Mouse (Mus musculus) C2C12 (cell line): ENCODE measurements at regions not wholly inside any gene's neighbourhood (a gene's known extent, or its start where the extent isn't known, plus 50 kb on each side); places are given as distances from the start of the nearest gene placed in this dataset.

ENCODE experiments used
- H3K27me3 ChIP-seq: one replicate; pipeline ENCODE4 v1.6.1; 2011; ENCODE audit not compliant: control insufficient read depth, insufficient read depth, insufficient read length
- H3K36me3 ChIP-seq: one replicate; pipeline ENCODE4 v1.6.1; 2011; ENCODE audit not compliant: control insufficient read depth, insufficient read depth
- H3K4me3 ChIP-seq: one replicate; pipeline ENCODE4 v1.5.1; 2011; ENCODE audit warnings: mild to moderate bottlenecking, control low read depth; ENCODE audit not compliant: poor library complexity, insufficient read depth, severe bottlenecking
- H3K79me2 ChIP-seq: one replicate; pipeline ENCODE4 v1.6.1; 2011; ENCODE audit not compliant: control insufficient read depth, insufficient read depth
- H3K79me3 ChIP-seq: one replicate; pipeline ENCODE4 v1.6.1; 2011; ENCODE audit warnings: low read depth, control low read depth
- H3ac ChIP-seq: one replicate; pipeline ENCODE3; 2011; ENCODE audit warnings: low read depth; ENCODE audit not compliant: control insufficient read depth, insufficient read length
- CEBPB ChIP-seq: IDR thresholded peaks from one replicate; pipeline ENCODE4 v1.6.1; 2011; ENCODE audit warnings: low read depth, mild to moderate bottlenecking, control low read depth, moderate library complexity
- CTCF ChIP-seq: IDR thresholded peaks from one replicate; pipeline ENCODE4 v1.5.1; 2011; ENCODE audit not compliant: control insufficient read depth, insufficient read depth, insufficient read length
- FOSL1 ChIP-seq: IDR thresholded peaks from one replicate; pipeline ENCODE4 v1.8.0; 2011; ENCODE audit warnings: mild to moderate bottlenecking, low read length; ENCODE audit not compliant: poor library complexity, insufficient read depth, severe bottlenecking
- MAX ChIP-seq: IDR thresholded peaks from one replicate; pipeline ENCODE4 v1.6.1; 2011; ENCODE audit warnings: mild to moderate bottlenecking, control low read depth
- MYOD1 ChIP-seq: IDR thresholded peaks from one replicate; pipeline ENCODE4 v1.6.1; 2011; ENCODE audit warnings: low read depth; ENCODE audit not compliant: control insufficient read depth, insufficient read length
- MYOG ChIP-seq: IDR thresholded peaks from one replicate; pipeline ENCODE4 v1.6.1; 2011; ENCODE audit not compliant: control insufficient read depth, insufficient read length; ENCODE audit errors: extremely low read depth
- USF1 ChIP-seq: IDR thresholded peaks from one replicate; pipeline ENCODE4 v1.6.1; 2011; ENCODE audit warnings: low read depth, mild to moderate bottlenecking, control low read depth, moderate library complexity

DNA sequence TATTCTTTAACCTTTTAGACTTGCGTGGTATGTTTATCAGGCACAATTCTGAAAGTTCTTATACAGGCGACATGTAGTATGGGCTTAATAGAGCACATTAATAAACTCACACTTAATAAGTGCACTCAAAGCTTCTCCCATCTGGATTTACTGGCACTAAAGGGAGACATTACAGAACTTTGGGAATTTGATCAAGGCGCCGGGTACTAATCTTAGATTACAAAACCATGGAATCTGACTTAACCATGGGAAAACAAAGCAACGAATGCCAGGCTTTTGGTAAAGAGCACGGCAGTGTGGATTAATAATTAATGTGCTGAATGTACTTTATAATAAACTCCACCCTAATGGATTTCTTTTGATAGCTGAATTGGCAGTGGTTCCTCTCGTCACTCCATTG lies 196.5 kb upstream of the Pkn2 start:
- H3K79me2 ChIP-seq, result no peaks in the 10 kb centered on the region

DNA sequence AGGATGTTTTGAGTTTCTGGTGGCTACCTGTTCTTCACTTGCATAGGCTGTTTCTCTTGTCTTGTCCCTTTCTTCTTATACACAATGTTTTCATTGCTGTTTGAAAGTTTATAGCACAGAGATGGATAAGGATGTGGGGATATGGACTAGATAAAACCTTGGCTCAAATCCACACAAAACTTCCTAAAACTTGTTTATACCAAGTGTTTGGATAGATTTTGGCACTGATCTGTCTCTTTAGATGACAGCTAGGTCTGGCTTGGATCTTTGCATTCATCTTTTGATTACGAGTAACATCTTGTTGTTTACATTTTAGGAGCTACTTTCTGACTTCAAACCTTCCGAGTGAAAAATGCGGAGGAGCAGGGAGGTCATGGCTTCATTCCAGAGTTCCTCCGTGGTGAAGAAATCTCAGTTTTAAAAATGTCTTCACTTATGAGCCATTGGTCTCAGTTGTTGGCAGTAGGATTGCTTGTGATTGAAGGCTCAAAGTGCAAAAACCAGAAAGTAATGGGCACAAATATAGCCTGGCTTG lies 190.1 kb upstream of the Pkn2 start:
- no peaks in the 10 kb centered on the region for H3K79me3 ChIP-seq
- no peaks in the 10 kb centered on the region for H3K79me2 ChIP-seq
- H3ac ChIP-seq, result no peak overlapping the region
- no peaks in the 10 kb centered on the region for H3K27me3 ChIP-seq
- TF ChIP-seq USF1, result no peak
- TF ChIP-seq MYOD1, result no peak
- no peak for TF ChIP-seq MAX
- no peak for TF ChIP-seq MYOG
- no peak for TF ChIP-seq CTCF
- no peak for TF ChIP-seq CEBPB
- TF ChIP-seq FOSL1, result no peak
- H3K4me3 ChIP-seq, result no peak overlapping the region
- H3K36me3 ChIP-seq, result no peaks in the 10 kb centered on the region

More for the DNA sequence above, 196.5 kb upstream of the Pkn2 start:
- no peak for TF ChIP-seq MAX
- no peak for TF ChIP-seq CEBPB
- no peak for TF ChIP-seq USF1
- no peak for TF ChIP-seq MYOG
- TF ChIP-seq FOSL1, result no peak
- no peak for TF ChIP-seq MYOD1
- no peak for TF ChIP-seq CTCF
- no peaks in the 10 kb centered on the region for H3K27me3 ChIP-seq
- H3K4me3 ChIP-seq, result no peak overlapping the region
- H3K79me3 ChIP-seq, result no peaks in the 10 kb centered on the region
- no peaks in the 10 kb centered on the region for H3K36me3 ChIP-seq
- H3ac ChIP-seq, result no peak overlapping the region

DNA sequence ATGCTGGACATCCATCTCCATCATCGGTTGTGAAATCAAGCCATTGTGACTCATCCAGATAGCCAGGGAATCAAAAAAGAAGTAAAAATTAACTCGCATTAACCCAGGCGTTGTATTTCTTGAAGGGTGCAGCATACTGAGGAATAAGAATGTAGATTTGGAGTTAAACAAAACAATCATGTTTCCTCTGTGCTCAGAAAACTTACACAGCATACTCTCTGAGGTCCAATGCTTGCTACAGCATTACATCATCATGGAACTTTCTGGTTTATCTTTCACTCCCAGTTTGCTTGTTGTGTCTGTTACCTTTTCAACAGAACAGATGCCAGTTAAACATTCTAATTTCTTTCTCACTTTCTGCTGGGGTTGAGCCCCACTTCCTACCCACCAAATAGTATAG lies 173.1 kb upstream of the Pkn2 start:
- Histone ChIP-seq H3K4me3 (no peak overlapping the region), H3K27me3 (no peaks in the 10 kb centered on the region), H3K79me2 (no peaks in the 10 kb centered on the region), H3ac (no peak overlapping the region), H3K36me3 (no peaks in the 10 kb centered on the region), H3K79me3 (no peaks in the 10 kb centered on the region)
- no peak for TF ChIP-seq CTCF
- TF ChIP-seq USF1, result no peak
- TF ChIP-seq MYOD1, result no peak
- no peak for TF ChIP-seq MAX
- TF ChIP-seq FOSL1, result no peak
- no peak for TF ChIP-seq MYOG
- TF ChIP-seq CEBPB, result no peak

DNA sequence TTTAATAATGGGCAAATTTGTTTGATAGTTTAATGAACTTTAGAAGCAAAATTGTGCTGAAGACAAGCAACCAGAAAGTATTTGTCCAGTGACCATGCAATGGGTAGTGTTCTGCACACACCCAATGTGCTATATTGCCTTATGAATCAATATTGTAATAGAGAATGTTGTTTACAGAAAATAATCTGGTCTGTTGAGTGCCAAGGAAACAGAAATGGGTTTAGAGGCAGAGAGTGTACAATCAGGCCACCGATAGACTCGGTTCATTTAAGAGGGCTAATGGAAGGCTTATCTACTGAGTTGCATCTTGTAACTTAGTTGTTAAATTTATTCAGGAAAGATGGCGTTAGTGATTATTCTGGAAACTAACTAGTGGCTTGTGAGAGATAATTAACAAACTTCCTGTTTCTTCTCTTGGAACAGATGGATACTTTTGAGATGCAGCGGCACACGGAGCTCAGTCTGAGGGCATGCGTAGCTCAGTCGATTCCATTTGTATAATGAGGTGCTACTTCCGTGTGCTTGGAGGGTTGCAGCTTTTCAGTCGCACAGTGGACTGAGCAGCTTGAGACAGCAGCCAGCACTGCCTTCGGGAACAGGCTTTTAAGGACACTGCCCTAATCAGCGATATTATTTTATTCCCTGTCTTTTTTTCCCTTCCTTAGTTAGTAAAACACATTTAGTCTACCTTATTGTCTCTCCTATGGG lies 171.6 kb upstream of the Pkn2 start:
- no peak overlapping the region for H3ac ChIP-seq
- no peaks in the 10 kb centered on the region for H3K27me3 ChIP-seq
- no peaks in the 10 kb centered on the region for H3K79me3 ChIP-seq
- no peaks in the 10 kb centered on the region for H3K36me3 ChIP-seq
- no peak overlapping the region for H3K4me3 ChIP-seq
- TF ChIP-seq USF1, result no peak
- TF ChIP-seq FOSL1, result no peak
- no peak for TF ChIP-seq MYOG
- no peak for TF ChIP-seq MYOD1
- TF ChIP-seq MAX, result no peak
- TF ChIP-seq CEBPB, result no peak
- TF ChIP-seq CTCF, result no peak
- no peaks in the 10 kb centered on the region for H3K79me2 ChIP-seq

- H3K79me3 ChIP-seq, result no peaks in the 10 kb centered on the region
- H3K36me3 ChIP-seq, result no peaks in the 10 kb centered on the region
- H3K79me2 ChIP-seq, result no peaks in the 10 kb centered on the region
- TF ChIP-seq USF1 (no peak), FOSL1 (no peak), MYOD1 (no peak), MAX (no peak), MYOG (no peak), CEBPB (no peak), CTCF (no peak)
- H3ac ChIP-seq, result no peak overlapping the region
- no peaks in the 10 kb centered on the region for H3K27me3 ChIP-seq
- H3K4me3 ChIP-seq, result no peak overlapping the region
Observed at GRCm38 (mm10) chr3:143040666-143041065, 158.9 kb upstream of the Pkn2 start.

- Histone ChIP-seq H3K79me2 (no peaks in the 10 kb centered on the region), H3ac (no peak overlapping the region), H3K36me3 (no peaks in the 10 kb centered on the region), H3K79me3 (no peaks in the 10 kb centered on the region), H3K27me3 (no peaks in the 10 kb centered on the region), H3K4me3 (no peak overlapping the region)
- TF ChIP-seq MYOG, result no peak
- TF ChIP-seq MYOD1, result no peak
- no peak for TF ChIP-seq FOSL1
- TF ChIP-seq USF1, result no peak
- TF ChIP-seq CEBPB, result no peak
- TF ChIP-seq CTCF, result no peak
- no peak for TF ChIP-seq MAX
Observed at GRCm38 (mm10) chr3:143036108-143036507, 154.3 kb upstream of the Pkn2 start.
